Mouse (Mus musculus): Measurements from ENCODE around the gene Gin1.

The Gin1 gene

GRCm38 (mm10) chr1:97787674-97788073 is 17.7 kb downstream of the Gin1 start:
- no peak for DNase-seq (ENCODE audit: low spot score)

- DNase-seq (ENCODE audit: low spot score) = no peak
Measured at GRCm38 (mm10) chr1:97788490-97788889, 18.5 kb downstream of the Gin1 start.

GRCm38 (mm10) chr1:97794110-97794509 is 24.1 kb downstream of the Gin1 start:
- no peak for DNase-seq (ENCODE audit: low spot score)

- no peak for DNase-seq (ENCODE audit: low spot score)
Measured at GRCm38 (mm10) chr1:97795936-97796335, 26.0 kb downstream of the Gin1 start.

GRCm38 (mm10) chr1:97802207-97802902 is 32.4 kb downstream of the Gin1 start:
- peak; percentile 52 for DNase-seq (ENCODE audit: low spot score)

- no peak for DNase-seq (ENCODE audit: low spot score)
Measured at GRCm38 (mm10) chr1:97804520-97804919, 34.5 kb downstream of the Gin1 start.

GRCm38 (mm10) chr1:97809255-97809912 is 39.4 kb downstream of the Gin1 start:
- peak; percentile 51 for DNase-seq (ENCODE audit: low spot score)

- DNase-seq (ENCODE audit: low spot score) = no peak
Measured at GRCm38 (mm10) chr1:97821282-97821681, 51.3 kb downstream of the Gin1 start.

GRCm38 (mm10) chr1:97822203-97822602 is 52.2 kb downstream of the Gin1 start:
- DNase-seq (ENCODE audit: low spot score) = peak; percentile 12

GRCm38 (mm10) chr1:97822904-97823303 is 52.9 kb downstream of the Gin1 start:
- no peak for DNase-seq (ENCODE audit: low spot score)

- DNase-seq (ENCODE audit: low spot score) = no peak
Measured at GRCm38 (mm10) chr1:97827566-97827965, 57.6 kb downstream of the Gin1 start.

GRCm38 (mm10) chr1:97828087-97828486 is 58.1 kb downstream of the Gin1 start:
- DNase-seq (ENCODE audit: low spot score) = no peak

GRCm38 (mm10) chr1:97833466-97834353 is 63.7 kb downstream of the Gin1 start:
- DNase-seq (ENCODE audit: low spot score) = no peak

- no peak for DNase-seq (ENCODE audit: low spot score)
Measured at GRCm38 (mm10) chr1:97834354-97834822, 64.4 kb downstream of the Gin1 start.
